Mouse (Mus musculus) small intestine, adult 2 months (tissue): ENCODE measurements at regions not wholly inside any gene's neighbourhood (a gene's known extent, or its start where the extent isn't known, plus 50 kb on each side); places are given as distances from the start of the nearest gene placed in this dataset.

Experiments
- H3K27ac ChIP-seq: fragments of 200-500 bp; 2 replicates; pipeline ENCODE4 v1.5.1; 2012; ENCODE audit warnings: low read depth, low read length, control low read depth, inconsistent platforms; ENCODE audit not compliant: insufficient read depth
- H3K27me3 ChIP-seq: fragments of 200-500 bp; 2 replicates; pipeline ENCODE4 v1.6.1; 2012; ENCODE audit warnings: mild to moderate bottlenecking, moderate library complexity, low read length, inconsistent platforms; ENCODE audit not compliant: control insufficient read depth, insufficient read depth
- H3K36me3 ChIP-seq: fragments of 200-500 bp; 2 replicates; pipeline ENCODE4 v1.6.1; 2012; ENCODE audit warnings: mild to moderate bottlenecking, low read length, control low read depth, inconsistent platforms; ENCODE audit not compliant: control insufficient read depth, insufficient read depth
- H3K4me1 ChIP-seq: fragments of 200-500 bp; 2 replicates; pipeline ENCODE4 v1.6.1; 2012; ENCODE audit warnings: low read length, inconsistent platforms, mixed read lengths; ENCODE audit not compliant: control insufficient read depth, insufficient read depth, insufficient read length
- H3K4me3 ChIP-seq: fragments of 200-500 bp; 2 replicates; pipeline ENCODE4 v1.5.1; 2012; ENCODE audit warnings: low read depth, mild to moderate bottlenecking, control low read depth, inconsistent platforms, low read length, moderate library complexity
- CTCF ChIP-seq: fragments of 200-500 bp; IDR thresholded peaks from 2 replicates; pipeline ENCODE4 v1.5.1; 2012; ENCODE audit warnings: low read depth, mild to moderate bottlenecking, control low read depth, inconsistent platforms, low read length, moderate library complexity, mixed read lengths; ENCODE audit not compliant: insufficient replicate concordance, insufficient read length; ENCODE audit errors: extremely low read depth
- POLR2A ChIP-seq: fragments of 200-500 bp; IDR thresholded peaks from 2 replicates; pipeline ENCODE4 v1.6.1; 2012; ENCODE audit warnings: low read depth, mild to moderate bottlenecking, control low read depth, inconsistent platforms, low read length, moderate library complexity
- WGBS: fragments of 180-500 bp; shearing (Covaris S2); methylation state at CpG from one replicate; pipeline ENCODE4 v1.1.7; 2018; 5-methylcytosine and 5-hydroxymethylcytosine counted together

- WGBS, result 58% methylated on average over 5 of the region's 5 CpGs
- H3K4me1 ChIP-seq, result no peaks in the 10 kb centered on the region
- no peak for TF ChIP-seq POLR2A
- no peak for TF ChIP-seq CTCF
- no peak overlapping the region for H3K4me3 ChIP-seq
- H3K36me3 ChIP-seq, result no peaks in the 10 kb centered on the region
- no peak overlapping the region for H3K27ac ChIP-seq
- H3K27me3 ChIP-seq, result no peaks in the 10 kb centered on the region
These were observed 354.7 kb upstream of the Pkdcc start for GRCm38 (mm10) chr17:82860391-82860790.

- Histone ChIP-seq H3K36me3 (no peaks in the 10 kb centered on the region), H3K4me1 (no peaks in the 10 kb centered on the region), H3K27me3 (no peaks in the 10 kb centered on the region), H3K27ac (no peak overlapping the region), H3K4me3 (no peak overlapping the region)
- WGBS, result 76% methylated on average over 5 of the region's 5 CpGs
- TF ChIP-seq POLR2A (no peak), CTCF (no peak)
These were observed 354.1 kb upstream of the Pkdcc start for GRCm38 (mm10) chr17:82860966-82861365.

GRCm38 (mm10) chr17:82877131-82877530 lies 338.0 kb upstream of the Pkdcc start:
- TF ChIP-seq CTCF (no peak), POLR2A (no peak)
- 72% methylated on average over 8 of the region's 8 CpGs for WGBS
- Histone ChIP-seq H3K27me3 (no peaks in the 10 kb centered on the region), H3K36me3 (no peaks in the 10 kb centered on the region), H3K4me1 (no peaks in the 10 kb centered on the region), H3K27ac (no peak overlapping the region), H3K4me3 (no peak overlapping the region)

- WGBS, result 43% methylated on average over 2 of the region's 2 CpGs
- H3K27me3 ChIP-seq, result no peaks in the 10 kb centered on the region
- no peaks in the 10 kb centered on the region for H3K4me1 ChIP-seq
- H3K36me3 ChIP-seq, result no peaks in the 10 kb centered on the region
- H3K4me3 ChIP-seq, result no peak overlapping the region
- no peak for TF ChIP-seq CTCF
- no peak for TF ChIP-seq POLR2A
- H3K27ac ChIP-seq, result no peak overlapping the region
These were observed 314.5 kb upstream of the Pkdcc start for GRCm38 (mm10) chr17:82900602-82901001.

GRCm38 (mm10) chr17:82901098-82901891 lies 313.8 kb upstream of the Pkdcc start:
- Histone ChIP-seq H3K4me3 (no peak overlapping the region), H3K36me3 (no peaks in the 10 kb centered on the region), H3K4me1 (no peaks in the 10 kb centered on the region), H3K27me3 (no peaks in the 10 kb centered on the region), H3K27ac (no peak overlapping the region)
- WGBS, result 75% methylated on average over 9 of the region's 9 CpGs
- TF ChIP-seq POLR2A, result no peak
- no peak for TF ChIP-seq CTCF

GRCm38 (mm10) chr17:82904961-82905360 lies 310.1 kb upstream of the Pkdcc start:
- Histone ChIP-seq H3K4me3 (no peak overlapping the region), H3K36me3 (no peaks in the 10 kb centered on the region), H3K27me3 (no peaks in the 10 kb centered on the region), H3K4me1 (no peaks in the 10 kb centered on the region), H3K27ac (no peak overlapping the region)
- TF ChIP-seq CTCF (no peak), POLR2A (no peak)
- WGBS, result 82% methylated on average over 2 of the region's 2 CpGs

GRCm38 (mm10) chr17:82905483-82905882 lies 309.6 kb upstream of the Pkdcc start:
- Histone ChIP-seq H3K4me1 (no peaks in the 10 kb centered on the region), H3K36me3 (no peaks in the 10 kb centered on the region), H3K4me3 (no peak overlapping the region), H3K27me3 (no peaks in the 10 kb centered on the region), H3K27ac (no peak overlapping the region)
- 71% methylated on average over 3 of the region's 3 CpGs for WGBS
- no peak for TF ChIP-seq CTCF
- TF ChIP-seq POLR2A, result no peak
